Mouse (Mus musculus): Measurements from ENCODE around the gene Pramel7. TPM values are rescaled to one million over a fixed set of nuclear protein-coding genes. Genes with fewer than 3 reads are reported as not detected.
A peak's percentile ranks its signal among the peaks of the same experiment; 100 is the strongest.
"Not testable (repeated sequence)": the region's sequence is repeated elsewhere in the genome, so short reads cannot be mapped to it uniquely, and the experiment has no call there.

The Pramel7 gene
- total RNA-seq (2021): not detected
- long read RNA-seq: 0 reads

DNA sequence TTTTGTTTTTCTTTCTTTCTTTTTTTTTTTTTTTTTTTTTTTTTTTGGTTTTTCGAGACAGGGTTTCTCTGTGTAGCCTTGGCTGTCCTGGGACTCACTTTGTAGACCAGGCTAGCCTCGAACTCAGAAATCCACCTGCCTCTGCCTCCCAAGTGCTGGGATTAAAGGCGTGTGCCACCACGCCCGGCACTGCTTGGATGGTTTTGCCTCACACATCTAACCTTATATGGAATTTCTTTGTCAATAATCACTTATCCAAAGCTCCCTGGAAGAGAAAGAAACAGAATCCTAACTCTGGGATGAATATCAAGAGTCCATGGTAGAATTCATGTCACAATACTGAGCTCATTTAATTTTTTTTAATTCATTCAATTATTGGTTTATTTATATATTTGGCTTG, at the start of gene Pramel7:
TSS of gene Pramel7 (minus strand) at position 101 of the 400 bp plus-strand sequence.
- DNase-seq (ENCODE audit: low spot score in 2 of 2): not testable (repeated sequence)

DNA sequence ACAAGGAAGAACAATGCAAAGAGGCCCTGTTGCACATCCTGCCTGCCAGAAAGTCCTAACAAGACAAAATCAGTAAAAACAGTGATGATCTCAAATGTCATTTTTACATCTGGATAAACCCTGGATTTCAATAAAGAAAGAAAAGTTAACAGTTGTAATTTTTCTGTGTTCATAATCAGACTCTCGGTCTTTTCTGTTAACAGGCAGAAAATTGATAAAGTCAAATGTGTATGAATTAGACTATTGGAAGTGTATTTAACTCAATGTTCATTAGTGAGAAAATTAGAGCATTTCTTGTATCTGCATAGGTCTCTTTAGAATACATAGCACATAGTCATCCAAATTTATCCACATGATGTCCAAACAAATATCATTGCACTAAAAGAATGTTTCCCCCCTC, 48.5 kb upstream of the Pramel7 start, which contains the start of gene Olfr1128:
TSS of gene Olfr1128 (minus strand) at position 101 of the 400 bp plus-strand sequence.
- no peak for DNase-seq (ENCODE audit: low spot score in 2 of 2)

DNA sequence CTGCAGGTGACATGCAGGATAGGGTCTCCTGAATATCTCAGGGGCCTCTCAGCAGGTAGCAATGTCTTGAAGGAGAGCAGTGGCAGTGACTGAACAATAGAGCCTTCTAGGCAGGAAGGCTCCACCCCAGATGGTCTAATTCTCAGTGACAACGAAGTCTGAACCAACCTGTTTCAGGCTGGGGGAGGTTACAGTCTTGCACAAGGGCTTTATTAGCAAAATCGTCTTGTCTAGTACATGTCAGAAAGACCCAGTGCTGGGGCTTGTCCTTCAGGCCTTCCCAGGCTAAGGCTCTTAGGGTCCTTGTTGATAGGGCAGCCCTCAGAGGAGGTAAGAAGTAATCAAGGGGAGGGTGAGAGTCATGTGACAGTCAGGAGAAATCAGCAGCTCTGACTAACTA, 37.9 kb upstream of the Pramel7 start:
- no peak for DNase-seq (ENCODE audit: low spot score in 2 of 2)

DNA sequence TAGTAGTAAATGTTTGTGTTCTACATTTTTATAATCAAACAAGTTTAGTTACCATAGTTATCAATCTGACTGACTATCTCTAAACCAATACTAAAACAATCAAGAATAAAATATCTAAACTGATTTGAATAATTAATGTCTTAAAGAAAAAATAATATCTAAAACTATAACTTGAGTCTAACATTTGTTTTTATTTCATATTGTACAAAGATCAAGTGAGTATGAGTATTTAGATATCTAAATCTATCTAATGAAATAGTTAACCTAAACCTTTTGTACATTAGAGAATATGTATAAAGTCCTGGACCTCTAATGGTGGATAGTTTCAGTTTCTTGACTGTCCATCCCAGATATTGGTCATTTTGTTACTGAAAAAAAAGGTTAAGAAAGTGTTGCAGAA, 34.6 kb upstream of the Pramel7 start, which contains the start of gene Olfr153:
TSS of gene Olfr153 (plus strand) at position 301 of the 400 bp plus-strand sequence.
- no peak for DNase-seq (ENCODE audit: low spot score in 2 of 2)

DNA sequence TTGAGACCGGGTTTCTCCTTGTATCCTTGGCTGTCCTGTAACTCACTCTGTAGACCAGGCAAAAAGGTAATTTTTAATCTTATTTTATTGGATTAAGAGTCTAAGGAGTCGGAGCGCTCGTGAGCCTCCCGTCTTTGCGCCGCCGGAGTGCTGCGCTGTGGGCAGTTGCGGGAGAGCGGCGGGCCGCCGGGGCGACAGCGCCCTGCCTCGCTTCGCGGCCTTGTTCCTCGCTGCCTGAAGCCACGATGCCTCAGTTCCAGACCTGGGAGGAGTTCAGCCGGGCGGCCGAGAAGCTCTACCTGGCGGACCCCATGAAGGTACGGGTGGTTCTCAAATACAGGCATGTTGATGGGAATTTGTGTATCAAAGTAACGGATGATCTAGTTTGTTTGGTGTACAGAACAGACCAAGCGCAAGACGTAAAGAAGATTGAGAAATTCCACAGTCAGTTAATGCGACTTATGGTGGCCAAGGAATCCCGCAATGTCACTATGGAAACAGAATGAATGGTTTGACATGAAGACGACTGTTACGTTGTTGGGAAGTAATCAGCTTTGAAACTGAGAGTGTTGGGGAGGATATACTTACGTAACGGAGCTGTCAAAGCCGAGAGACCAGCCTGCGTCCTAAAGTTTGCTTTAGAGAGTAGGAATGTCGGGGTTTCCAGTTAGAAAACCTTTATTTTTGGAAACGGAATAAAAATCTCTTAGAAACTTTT, 29.2 kb upstream of the Pramel7 start:
- peak; percentile 2 to 24 for DNase-seq (ENCODE audit: low spot score in 2 of 2)

DNA sequence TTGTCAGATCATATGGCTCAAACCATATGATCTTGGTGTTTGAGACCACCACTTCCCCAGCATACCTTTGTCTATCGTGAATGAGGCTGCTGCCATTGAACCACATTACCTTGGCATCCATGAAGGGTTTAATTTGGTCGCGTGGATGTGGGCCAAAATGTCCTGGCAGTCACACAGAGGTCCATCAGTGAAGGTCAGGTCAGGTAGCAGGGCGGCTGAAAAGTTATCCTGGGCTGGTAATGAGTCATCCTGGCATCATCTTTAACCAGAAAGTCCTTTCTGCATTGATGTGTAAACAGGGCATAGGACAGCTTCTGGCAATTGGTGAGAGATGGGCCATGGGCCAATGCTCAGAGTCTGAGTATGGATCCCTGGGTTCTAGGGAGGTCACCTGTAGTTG, 23.8 kb upstream of the Pramel7 start:
- no peak for DNase-seq (ENCODE audit: low spot score in 2 of 2)

DNA sequence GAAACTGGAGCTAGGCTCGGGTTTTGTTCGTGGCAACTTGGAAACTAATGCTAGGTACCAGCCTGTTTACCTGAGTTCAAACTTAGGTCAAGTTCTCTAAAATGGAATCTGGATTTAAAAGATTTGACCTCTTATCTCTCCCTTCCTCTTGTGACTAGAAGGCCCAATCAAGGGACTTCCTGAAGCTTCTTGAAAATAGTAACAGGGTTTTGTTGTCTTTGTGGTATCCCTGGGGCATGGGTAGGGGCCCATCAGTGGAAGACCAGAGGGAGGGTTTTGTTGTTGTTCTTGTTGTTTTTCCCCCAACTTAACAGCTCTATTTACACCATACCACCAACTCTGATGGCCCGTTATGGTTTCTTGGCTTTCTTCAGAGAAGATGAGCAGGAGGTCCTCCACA, 19.7 kb upstream of the Pramel7 start:
- no peak for DNase-seq (ENCODE audit: low spot score in 2 of 2)

DNA sequence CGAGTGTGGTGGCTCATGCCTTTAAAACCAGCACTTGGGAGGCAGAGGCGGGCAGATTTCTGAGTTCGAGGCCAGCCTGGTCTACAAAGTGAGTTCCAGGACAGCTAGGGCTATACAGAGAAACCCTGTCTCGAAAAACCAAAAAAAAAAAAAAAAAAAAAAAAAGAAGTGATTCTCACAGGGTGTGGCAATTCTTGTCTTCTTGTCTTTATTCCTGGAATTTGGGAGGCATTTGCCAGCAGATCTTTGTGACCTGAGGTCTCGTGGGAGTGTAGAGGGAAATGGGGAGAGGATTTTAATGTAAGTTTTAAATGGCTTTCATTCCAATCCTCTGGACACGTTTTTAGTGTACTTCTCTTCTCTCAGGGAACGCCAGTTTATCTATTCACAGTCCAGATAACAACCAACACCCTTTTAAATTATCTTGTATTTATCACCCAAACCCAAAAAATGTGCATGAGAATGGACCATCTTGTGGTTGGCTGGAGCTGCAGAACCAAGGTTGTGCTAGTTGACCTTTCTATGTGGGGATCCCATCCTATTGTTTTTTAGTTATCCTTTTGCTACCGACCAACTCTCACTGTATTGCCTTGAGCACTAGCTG, 18.7 kb upstream of the Pramel7 start:
- DNase-seq (ENCODE audit: low spot score in 2 of 2): no peak

DNA sequence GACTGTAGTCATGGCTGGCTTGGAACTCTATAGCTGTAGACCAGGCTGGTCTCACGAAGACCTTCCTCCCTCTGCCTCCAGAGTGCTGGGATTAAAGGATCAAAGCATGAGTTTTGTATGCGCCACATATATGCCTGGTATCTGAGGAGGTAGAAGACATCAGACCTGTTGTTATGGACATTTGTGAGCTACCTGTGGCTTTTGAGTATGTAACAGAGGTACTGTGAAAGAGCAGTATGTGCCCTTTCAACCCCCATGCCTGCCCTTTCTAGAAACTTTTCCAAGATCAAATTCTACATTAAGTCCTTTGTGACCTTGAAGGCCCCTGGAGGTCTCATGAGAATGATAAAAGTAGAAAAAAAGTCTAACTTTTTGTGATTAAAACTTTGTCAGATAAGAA, 18.2 kb upstream of the Pramel7 start:
- DNase-seq (ENCODE audit: low spot score in 2 of 2): no peak

DNA sequence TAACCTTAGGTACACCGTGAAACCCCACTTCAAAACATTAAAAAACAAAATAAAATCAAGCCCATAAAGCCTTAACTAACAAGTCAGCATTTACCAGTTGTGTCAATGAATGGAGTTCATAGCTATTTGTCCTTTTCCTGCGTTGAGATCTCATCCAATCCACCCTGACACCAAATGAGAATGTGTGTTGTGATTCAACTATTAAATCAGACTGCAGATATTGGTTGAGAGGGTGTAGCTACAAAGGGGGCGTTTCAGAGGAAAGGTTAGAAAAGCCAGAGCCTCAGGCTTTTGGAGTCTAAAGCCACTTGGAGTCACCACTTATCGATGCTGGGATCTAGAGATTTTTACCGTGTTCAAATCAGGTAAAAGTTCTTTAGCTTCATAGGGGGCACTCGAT, 9.4 kb upstream of the Pramel7 start, which contains the start of gene Pramel6:
TSS of gene Pramel6 (plus strand) at position 301 of the 400 bp plus-strand sequence.
- no peak for DNase-seq (ENCODE audit: low spot score in 2 of 2)

DNA sequence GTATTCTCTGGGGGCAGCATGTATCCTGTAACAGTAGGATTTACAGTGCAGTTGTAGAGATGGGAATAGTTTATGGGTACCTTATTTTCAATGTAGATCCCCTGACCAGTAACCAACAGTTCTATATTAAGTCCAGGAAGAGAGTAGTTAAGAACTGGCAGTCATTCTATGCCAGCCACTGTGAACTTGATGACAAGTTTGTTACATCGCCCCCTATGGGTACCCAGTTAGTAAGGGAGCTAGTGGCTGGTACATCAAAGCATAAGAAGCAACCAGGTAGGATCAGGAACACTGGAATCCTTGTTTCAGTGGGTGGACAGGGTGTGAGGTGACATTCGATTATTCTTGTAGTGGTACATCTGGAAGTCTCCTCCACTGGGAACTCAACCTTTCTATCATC, 14.6 kb downstream of the Pramel7 start:
- DNase-seq (ENCODE audit: low spot score in 2 of 2): no peak

DNA sequence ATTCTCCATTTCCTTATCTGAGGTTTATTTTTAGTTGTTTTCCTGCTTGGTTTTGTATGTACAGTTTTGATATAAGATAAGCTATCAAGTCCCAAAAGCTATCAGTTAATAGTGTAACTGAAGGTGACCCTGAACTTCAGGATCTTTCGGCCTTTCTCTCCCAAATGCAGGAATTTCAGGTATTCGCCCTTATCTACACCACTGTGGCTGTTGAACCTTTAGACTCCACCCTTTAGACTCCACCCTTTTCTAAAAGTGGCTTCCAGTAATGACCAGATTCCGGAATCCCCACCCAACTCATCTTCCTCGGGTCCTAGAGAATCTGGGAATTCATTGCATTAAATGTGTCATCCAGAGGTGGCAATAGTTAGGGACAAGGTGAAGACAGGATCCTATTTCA, 15.7 kb downstream of the Pramel7 start:
- DNase-seq (ENCODE audit: low spot score in 2 of 2): no peak

DNA sequence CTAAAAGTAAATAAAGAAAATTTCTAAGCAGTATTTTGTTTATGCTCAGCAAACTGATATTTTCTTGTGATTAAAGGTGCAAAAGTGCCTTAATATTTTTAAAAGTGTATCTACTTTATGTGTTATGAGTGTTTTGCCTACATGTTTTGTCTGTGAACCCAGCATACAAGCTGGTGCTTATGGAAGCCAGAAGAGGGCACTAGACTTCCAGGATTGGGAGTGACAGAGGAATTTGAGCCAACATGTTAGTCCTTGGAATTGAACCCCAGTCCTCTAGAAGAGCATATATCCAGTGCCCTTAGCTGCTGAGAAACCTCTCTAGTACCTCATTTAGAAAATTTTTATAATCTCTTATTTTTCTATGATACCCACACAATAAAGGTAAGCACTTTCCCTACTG, 16.7 kb downstream of the Pramel7 start:
- no peak for DNase-seq (ENCODE audit: low spot score in 2 of 2)

DNA sequence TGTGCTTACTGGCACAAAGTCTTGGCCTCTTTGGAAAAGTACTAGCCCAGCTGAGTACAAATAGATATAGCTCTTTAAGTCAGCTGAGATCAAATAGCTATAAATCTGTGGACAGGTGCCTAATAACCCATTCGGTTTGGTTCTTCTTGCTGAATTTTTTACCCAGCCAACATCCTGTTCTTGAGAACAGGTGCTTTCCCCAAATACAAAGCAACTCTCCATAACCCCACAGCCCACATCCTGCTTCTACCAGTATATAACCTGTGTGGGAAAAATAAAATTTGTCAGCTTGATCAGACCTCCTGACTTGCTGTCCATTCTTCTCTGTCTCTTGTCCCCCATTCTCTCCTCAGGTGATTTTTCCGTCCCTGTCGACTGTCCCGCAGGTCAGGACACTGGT, 35.1 kb downstream of the Pramel7 start:
- no peak for DNase-seq (ENCODE audit: low spot score in 2 of 2)

DNA sequence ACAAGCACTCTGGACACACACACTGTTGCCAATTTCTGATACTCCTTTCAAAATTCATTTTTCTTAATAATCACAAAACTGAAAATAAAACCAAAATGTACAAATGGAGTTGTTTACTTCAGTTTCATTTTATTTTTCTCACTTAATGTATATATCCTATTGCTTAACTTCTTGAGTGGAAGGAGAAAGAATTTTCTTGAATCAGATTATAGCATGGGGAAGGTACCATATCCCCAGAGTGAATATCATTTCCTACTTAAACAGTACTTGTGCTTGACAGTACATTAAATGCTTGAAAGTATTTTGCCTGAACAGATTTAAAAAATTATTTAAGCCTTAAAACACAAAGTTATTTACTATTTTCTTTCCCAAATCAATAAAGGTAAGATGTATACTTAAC, 43.2 kb downstream of the Pramel7 start, which contains the start of gene Olfr1126:
TSS of gene Olfr1126 (plus strand) at position 301 of the 400 bp plus-strand sequence.
- no peak for DNase-seq (ENCODE audit: low spot score in 2 of 2)

Other genes starting within 250 kb of the Pramel7 start
- gene Olfr1115, start 249.1 kb downstream of the Pramel7 start, total RNA-seq (2021): not detected
- not detected for gene Olfr1116, start 229.6 kb downstream of the Pramel7 start, total RNA-seq (2021)
- gene Olfr1118, start 189.5 kb downstream of the Pramel7 start, total RNA-seq (2021): not detected
- not detected for gene Olfr1120, start 142.3 kb downstream of the Pramel7 start, total RNA-seq (2021)
- gene Olfr1121, start 127.2 kb downstream of the Pramel7 start, total RNA-seq (2021): not detected
- not detected for gene Olfr1122, start 111.2 kb downstream of the Pramel7 start, total RNA-seq (2021)
- not detected for gene Olfr1123, start 80.5 kb downstream of the Pramel7 start, total RNA-seq (2021)
- gene Olfr1124, start 66.8 kb downstream of the Pramel7 start, total RNA-seq (2021): not detected
- gene Olfr1126, start 43.1 kb downstream of the Pramel7 start, total RNA-seq (2021): not detected
- not detected for gene Pramel6, start 9.5 kb upstream of the Pramel7 start, total RNA-seq (2021)
- not detected for gene Olfr153, start 34.7 kb upstream of the Pramel7 start, total RNA-seq (2021)
- gene Olfr1128, start 48.4 kb upstream of the Pramel7 start, total RNA-seq (2021): not detected
- gene Olfr1129, start 76.8 kb upstream of the Pramel7 start, total RNA-seq (2021): not detected
- gene Olfr1130, start 109.1 kb upstream of the Pramel7 start, total RNA-seq (2021): not detected
- not detected for gene Olfr1131, start 130.0 kb upstream of the Pramel7 start, total RNA-seq (2021)
- not detected for gene Olfr1132, start 140.4 kb upstream of the Pramel7 start, total RNA-seq (2021)
- gene Olfr1133, start 150.3 kb upstream of the Pramel7 start, total RNA-seq (2021): not detected
- not detected for gene Olfr1134, start 161.4 kb upstream of the Pramel7 start, total RNA-seq (2021)
- gene Olfr1135, start 176.6 kb upstream of the Pramel7 start, total RNA-seq (2021): not detected
- gene Olfr1136, start 196.9 kb upstream of the Pramel7 start, total RNA-seq (2021): not detected
- gene Olfr1137, start 216.1 kb upstream of the Pramel7 start, total RNA-seq (2021): not detected
- not detected for gene Olfr1138, start 242.9 kb upstream of the Pramel7 start, total RNA-seq (2021)
- gene Olfr1140, start 246.7 kb upstream of the Pramel7 start, total RNA-seq (2021): not detected